Mouse (Mus musculus): ENCODE results near the gene Camp. TPM values are rescaled to one million over a fixed set of nuclear protein-coding genes. Genes with fewer than 3 reads are reported as not detected.
"Not testable (repeated sequence)": the region's sequence is repeated elsewhere in the genome, so short reads cannot be mapped to it uniquely, and the experiment has no call there.

The Camp gene
- total RNA-seq, 4 experiments from 2014 or later, result 0.49 TPM; not detected in 3

DNA sequence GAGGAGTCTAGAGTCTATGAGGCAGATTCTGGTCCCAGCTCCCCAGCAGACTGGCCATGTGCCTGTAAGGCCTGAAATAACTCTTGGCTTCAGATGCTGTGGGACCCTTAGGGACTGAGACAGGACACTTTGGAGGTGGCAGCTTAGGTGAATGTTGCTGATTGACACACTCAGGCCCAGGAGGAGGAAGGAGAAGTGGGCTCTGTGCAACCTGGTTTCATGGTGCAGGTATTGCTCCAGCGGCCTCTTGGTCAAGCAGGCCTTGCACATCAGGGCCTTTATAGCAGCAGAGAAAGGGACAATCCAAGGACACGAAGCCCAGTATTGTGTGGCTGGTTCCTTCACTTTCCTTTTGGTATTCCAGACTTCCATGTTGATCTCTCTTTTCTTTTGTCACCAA is 4.9 kb upstream of the Camp start:
- no peak for DNase-seq (ENCODE audit: low spot score)

DNA sequence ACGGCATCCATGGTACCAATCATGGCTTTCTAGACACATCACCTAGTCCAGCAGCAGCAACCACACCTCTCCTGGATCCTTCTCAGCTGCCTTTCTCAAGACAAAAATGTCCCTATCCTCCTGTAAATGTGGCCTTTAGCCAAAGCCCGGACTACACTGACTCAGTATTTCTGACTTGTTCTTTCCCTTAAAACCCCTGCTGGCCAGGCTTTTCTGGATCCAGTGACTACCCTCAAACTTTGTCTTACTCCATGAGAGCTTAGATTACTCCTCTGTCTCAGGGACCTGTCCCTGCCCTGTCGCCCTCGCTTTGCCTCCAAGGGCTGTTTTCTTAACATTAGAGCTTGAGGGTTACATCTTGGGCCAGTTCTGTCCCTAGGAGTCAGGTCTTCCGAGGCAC is 682 bp upstream of the Camp start:
- DNase-seq (ENCODE audit: low spot score), result no peak

DNA sequence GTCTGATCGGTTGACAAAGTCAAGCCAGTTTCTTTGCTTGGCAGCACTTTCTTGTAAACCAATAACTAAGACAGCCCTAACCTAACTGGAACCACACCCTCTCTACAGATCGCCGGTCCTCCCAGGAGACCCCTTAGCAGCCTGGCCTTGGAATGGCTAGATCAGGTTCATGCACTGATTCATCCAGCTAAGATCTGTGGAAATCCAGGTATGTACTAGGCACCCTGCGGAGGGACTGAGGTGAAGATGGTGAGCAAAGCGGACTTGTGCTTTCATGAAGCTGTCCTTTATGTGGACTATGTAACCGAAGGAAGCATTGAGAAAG is 16.4 kb downstream of the Camp start:
- no peak for DNase-seq (ENCODE audit: low spot score)

DNA sequence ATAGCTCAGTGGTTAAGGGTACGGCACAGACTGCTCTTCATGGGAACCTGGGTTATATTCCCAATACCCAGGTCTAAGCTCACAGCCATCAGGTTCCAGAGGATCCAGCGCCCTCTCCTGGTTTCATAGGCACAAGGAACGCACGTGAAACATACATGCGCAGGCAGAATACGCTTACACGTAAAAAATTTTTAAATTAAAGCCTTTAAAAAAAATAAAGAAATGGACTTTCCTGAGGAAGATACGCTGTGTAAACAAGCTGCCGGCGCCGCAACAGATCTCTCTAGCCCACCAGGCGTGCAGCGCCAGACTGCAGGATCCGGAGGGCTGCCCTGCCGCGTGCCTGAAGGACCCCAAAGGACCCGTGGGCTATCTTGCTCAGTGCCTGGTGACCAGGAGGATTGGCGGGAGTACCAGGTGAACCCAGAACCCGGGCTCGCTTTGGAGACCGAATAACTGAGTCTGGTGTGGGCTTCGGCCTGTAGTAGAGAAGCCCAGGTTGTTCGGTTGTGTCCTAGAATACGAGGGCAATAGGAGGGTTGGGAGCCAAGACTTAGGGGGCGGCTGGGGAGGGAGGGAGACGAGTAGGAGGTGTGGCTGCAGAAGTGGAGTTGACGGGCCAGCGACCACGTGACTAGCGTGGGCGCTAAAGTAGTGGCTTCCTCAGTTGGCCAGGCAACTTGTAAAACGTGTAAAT is 16.9 kb downstream of the Camp start, which contains the start of gene Nme6:
Gene Nme6 (plus strand): TSS at position 359 of the 697 bp plus-strand sequence.
- peak; percentile 85 for DNase-seq (ENCODE audit: low spot score)

DNA sequence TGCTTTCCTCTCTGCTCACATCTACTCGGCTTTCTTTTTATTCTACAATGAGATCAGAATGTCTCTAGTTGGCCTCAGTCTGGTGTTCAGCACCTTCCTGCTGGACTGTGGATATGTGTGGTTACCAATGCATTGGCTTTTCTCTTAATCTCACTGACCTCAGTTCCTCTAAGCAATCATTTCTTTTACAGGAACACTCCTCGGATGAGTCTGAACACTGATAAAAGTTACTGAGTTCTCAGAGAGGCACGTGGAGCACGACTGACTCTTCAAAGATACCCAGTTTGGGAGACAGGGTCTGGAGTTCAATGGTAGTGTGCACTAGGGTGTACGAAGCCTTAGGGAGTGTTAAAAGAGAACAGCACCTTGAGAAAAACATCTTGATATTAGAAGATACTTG is 23.2 kb downstream of the Camp start:
- no peak for DNase-seq (ENCODE audit: low spot score)

DNA sequence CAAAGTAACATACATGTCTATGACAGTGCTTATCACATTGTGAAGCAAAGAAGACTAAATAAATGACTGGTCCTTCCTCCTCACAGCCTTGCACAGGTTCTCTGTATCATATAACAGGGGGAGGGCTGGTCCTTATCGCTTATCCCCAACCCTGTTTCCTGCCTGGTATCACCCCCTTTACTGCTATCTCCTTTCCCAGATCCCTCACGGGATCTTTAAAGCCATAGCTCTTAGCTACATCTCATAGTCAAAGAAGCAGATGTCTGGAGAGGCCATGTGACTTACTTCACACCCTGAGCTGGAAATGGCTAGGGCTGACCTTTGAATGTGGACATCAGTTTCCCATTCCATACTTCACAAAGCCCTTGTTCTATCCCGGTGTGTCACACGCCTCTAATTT is 23.7 kb downstream of the Camp start:
- no peak for DNase-seq (ENCODE audit: low spot score)

DNA sequence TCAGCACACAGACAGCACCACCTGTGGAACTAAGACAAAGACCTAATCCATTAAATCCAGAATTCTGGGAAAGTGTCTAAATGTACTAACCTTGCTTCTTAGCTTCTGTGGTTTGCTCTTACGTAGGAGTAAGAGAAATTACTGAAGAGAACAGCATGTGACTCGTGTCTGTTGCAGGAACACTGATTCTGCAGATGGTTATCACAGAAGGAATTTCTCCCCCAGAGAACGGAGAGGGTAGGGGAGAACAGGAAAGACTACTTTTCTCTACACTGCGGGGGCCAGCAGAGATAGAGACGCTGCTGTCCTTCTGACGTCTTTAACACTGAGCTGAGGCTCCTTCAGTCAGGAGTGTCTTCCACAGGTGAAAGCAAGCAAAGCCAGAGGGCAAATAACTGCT is 33.1 kb downstream of the Camp start:
- DNase-seq (ENCODE audit: low spot score), result no peak

DNA sequence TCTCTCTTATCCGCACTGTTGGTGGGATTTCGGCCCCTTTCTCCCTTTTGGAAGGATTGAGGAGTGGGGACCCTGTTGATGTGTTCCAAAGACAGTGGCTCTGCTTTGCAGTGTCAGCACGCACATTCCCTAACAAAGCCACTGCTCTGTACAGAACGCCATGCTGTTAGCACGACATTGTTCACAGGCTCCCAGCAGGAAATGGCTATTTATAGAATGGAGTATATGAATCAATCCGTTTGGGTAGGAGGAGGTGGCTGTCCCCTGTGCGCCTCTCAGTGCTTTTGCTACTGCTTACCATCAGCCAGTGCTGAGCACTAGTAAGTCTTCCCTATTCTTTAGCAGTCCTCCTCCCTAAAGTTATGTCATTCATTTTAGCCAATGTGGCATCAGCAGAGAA is 36.0 kb downstream of the Camp start:
- DNase-seq (ENCODE audit: low spot score), result no peak

DNA sequence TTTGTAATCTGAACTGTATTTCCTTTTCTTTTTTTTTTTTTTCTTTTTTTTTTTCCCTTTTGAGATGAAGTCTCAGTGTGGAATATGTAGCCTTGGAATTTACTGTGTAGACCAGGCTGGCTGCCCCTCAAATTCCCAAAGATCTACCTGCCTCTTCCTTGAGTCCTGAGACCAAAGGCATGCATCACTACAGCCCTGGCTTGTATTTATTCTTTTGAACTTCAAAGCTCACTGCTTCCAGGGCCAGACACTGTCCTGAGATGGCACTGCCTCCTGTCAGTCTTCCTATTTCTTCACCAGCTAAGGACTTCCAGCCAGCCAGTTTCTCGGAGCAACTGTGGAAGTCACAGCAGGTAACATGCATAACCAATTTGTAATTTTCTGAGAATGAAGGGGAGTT is 37.4 kb downstream of the Camp start, which contains the start of gene Spink8:
Gene Spink8 (plus strand): TSS at position 301 of the 400 bp plus-strand sequence.
- no peak for DNase-seq (ENCODE audit: low spot score)

DNA sequence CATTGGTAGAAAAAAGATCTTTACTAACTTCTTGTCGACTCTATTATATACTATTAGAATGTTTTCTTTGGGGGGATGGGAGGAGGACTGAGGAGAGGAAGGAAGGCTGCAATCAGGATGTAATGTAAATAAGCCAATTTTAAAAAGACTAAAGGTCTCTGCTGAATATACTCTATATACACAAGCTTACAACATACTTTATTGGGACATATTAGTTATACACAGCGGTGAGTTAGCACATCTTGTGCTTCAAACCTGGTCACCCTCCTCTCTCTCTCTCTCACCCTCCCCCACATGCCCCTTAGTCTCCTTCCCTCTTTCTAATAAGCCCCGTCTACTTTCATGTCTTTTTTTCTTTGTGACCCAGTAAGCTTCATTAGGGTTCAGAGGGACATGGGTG is 41.5 kb downstream of the Camp start:
- no peak for DNase-seq (ENCODE audit: low spot score)

DNA sequence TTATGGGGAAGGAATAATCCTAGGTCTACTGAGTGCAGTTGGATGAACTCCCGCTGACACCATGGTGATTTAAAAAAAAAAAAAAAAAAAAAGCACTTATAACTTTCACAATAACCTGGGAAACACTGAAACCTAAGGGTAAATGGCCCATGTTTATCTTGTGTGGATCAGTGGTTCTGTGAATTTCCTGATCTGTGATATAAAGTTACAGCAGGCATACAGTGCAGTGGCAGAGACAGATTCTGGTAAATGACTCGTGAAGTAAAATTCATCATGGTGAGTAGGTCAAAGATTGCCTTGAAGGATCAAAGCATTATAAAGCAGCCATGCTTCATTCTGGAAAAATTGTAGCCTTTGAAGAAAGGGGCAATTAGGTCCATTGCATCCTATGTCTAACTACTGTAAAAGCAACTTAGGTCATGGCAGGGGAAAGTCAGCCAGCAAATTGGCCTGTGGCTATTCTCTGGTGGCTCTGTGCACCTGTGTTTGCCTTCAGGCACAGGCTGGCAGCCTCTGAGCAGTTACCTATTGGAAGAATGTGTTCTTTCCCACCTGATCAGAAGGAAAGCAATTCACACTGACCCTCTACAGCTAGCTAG is 42.6 kb downstream of the Camp start:
- DNase-seq (ENCODE audit: low spot score), result no peak

DNA sequence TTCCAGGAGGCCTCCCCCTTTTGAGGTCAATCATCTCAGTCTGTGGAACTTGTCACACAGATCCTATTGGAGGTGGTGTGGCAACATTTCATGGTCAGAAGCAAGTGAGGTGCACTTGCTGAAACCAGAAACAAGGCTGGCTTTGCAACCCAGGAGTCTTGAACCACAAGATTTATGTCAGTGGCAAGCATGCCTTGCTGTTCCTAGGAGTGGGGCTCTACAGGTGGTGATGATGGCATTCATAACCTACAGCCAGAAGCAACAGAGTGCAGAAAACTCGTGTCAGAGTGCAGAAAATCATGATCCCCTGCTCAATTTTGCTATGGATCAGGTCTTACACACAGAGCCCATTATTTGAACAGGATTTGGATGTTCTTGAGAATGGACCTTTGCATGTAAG is 43.2 kb downstream of the Camp start:
- no peak for DNase-seq (ENCODE audit: low spot score)

DNA sequence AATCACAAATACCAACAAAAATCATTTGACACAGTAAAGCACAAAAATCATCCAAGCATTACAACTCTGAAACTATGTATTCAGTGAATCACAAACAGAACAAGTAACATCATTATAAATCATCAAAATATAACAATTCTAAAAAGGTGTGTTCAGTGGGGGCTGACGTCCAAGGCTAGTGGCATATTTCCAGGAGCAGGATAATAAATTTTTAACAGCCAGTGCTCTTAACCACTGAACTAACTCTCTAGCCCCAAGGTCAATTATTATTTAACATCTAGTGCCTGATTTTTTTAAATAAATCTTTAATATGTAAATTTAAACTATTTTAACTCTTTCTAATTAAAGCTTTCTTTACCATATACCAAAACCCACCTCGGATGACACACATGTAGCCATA is 43.8 kb downstream of the Camp start:
- DNase-seq (ENCODE audit: low spot score), result not testable (repeated sequence)

DNA sequence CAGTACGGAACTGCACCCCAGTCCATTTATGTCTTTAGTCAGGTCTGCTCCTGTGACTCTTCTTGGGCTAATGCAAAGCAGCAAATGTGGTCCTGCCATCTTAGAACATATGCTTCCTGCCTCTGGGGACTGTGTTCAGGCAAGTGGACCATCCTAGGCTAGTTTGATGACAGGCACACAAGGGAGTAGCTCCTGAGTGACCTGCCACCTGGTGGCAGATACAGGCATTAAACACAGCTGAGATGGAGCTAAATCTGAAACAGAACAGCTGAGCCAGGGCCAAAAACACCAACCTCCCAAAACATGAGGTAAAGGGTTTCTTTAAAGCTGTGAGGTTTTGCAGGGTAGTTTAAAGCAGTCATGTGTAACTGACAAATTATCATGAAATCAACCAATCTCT is 51.4 kb downstream of the Camp start:
- DNase-seq (ENCODE audit: low spot score), result no peak

Small RNAs within 50 kb of the gene (microRNA-seq; reads per million reads assigned to microRNA genes)
- not detected for gene Mir7089

Other genes with a start within 250 kb of the Camp start
- gene Fbxw24, start 223.6 kb downstream of the Camp start, total RNA-seq (2022), result not detected
- gene Fbxw25, start 185.0 kb downstream of the Camp start, total RNA-seq (2022), result not detected
- gene Fbxw18, start 146.9 kb downstream of the Camp start, total RNA-seq (2022), result not detected
- not detected for gene Fbxw26, start 103.5 kb downstream of the Camp start, total RNA-seq (2022)
- not detected for gene Fbxw27, start 58.9 kb downstream of the Camp start, total RNA-seq (2022)
- gene Spink8, start 37.3 kb downstream of the Camp start, total RNA-seq (2022), result not detected
- 10 to 100 TPM; 16.8 to 24.9 (median 19.7) TPM for gene Nme6, start 16.9 kb downstream of the Camp start, total RNA-seq (2022)
- 1 to 10 TPM; 4.8 to 5.6 (median 5.2) TPM for gene Cdc25a, start 26.0 kb upstream of the Camp start, total RNA-seq (2022)
- gene Map4, start 81.8 kb upstream of the Camp start, total RNA-seq (2022), result 100 to 1,000 TPM; 319 to 422 (median 395) TPM

All from heart, adult 8-10 months (tissue).